Mouse (Mus musculus) thymus, adult 2 months (tissue): ENCODE measurements around the gene Myo3b. TPM values are rescaled to one million over a fixed set of nuclear protein-coding genes. Genes with fewer than 3 reads are reported as not detected.

Experiments used
- DNase-seq: peaks from one replicate; pipeline ENCODE4 v3.0.0; 2021
- H3K27ac ChIP-seq: fragments of 200-500 bp; 2 replicates; pipeline ENCODE4 v1.5.1; 2012; ENCODE audit warnings: low read length, control low read depth; ENCODE audit not compliant: control insufficient read depth, insufficient read depth
- H3K27me3 ChIP-seq: fragments of 200-500 bp; 2 replicates; pipeline ENCODE4 v1.6.1; 2012; ENCODE audit warnings: mild to moderate bottlenecking, low read length, moderate library complexity, mixed read lengths; ENCODE audit not compliant: control insufficient read depth, insufficient read depth
- H3K36me3 ChIP-seq: fragments of 200-500 bp; 2 replicates; pipeline ENCODE4 v1.6.1; 2012; ENCODE audit warnings: mild to moderate bottlenecking, low read length, moderate library complexity; ENCODE audit not compliant: control insufficient read depth, insufficient read depth
- H3K4me1 ChIP-seq: fragments of 200-500 bp; replicated peaks from 2 replicates; pipeline ENCODE4 v1.6.1; 2012; ENCODE audit warnings: low read length; ENCODE audit not compliant: control insufficient read depth, insufficient read depth
- H3K4me3 ChIP-seq: fragments of 200-500 bp; 2 replicates; pipeline ENCODE4 v1.5.1; 2012; ENCODE audit warnings: mild to moderate bottlenecking, low read length, control low read depth, moderate library complexity; ENCODE audit not compliant: control insufficient read depth, insufficient read depth
- CTCF ChIP-seq: fragments of 200-500 bp; IDR thresholded peaks from 2 replicates; pipeline ENCODE4 v1.5.1; 2012; ENCODE audit warnings: mild to moderate bottlenecking, control low read depth, low read length, moderate library complexity, borderline replicate concordance; ENCODE audit not compliant: control insufficient read depth, poor library complexity, insufficient read depth; ENCODE audit errors: extremely low read depth
- POLR2A ChIP-seq: fragments of 200-500 bp; IDR thresholded peaks from 2 replicates; pipeline ENCODE4 v1.6.1; 2012; ENCODE audit warnings: mild to moderate bottlenecking, low read length, control low read depth, moderate library complexity; ENCODE audit not compliant: control insufficient read depth, poor library complexity, insufficient read depth; ENCODE audit errors: extremely low read depth
- WGBS: fragments of 180-500 bp; shearing (Covaris S2); methylation state at CpG from one replicate; pipeline ENCODE4 v1.1.7; 2018; 5-methylcytosine and 5-hydroxymethylcytosine counted together
- polyA plus RNA-seq: library from polyadenylated mRNA; depleted of rRNA; stranded (reverse); fragments of >200 nt; gene quantifications from 2 replicates; pipeline ENCODE4 v1.2.3, GENCODE M21; 2012

Myo3b gene
- polyA plus RNA-seq, 1 experiment: 0.94 TPM

DNA sequence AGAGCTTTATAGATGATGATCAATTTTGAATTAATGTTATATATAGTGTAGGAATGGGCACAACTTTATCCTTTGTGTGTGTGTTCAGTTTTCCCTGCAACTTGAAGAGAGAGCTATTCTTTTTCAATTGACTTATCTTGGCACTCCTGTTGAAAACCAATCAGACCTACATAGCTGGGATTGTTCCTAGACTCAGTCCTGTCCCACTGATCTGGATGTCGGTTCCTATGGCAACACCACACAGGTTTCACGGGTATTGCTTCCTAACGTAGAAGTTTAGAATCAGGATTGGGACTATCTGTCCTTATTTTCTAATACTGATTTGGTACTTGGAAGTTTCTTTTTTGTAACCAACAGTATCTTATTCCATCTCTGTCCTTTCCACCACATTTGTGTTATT is 127.3 kb downstream of the Myo3b start:
- DNase-seq: no peak
- Histone ChIP-seq H3K4me1 (no peaks in the 10 kb centered on the region), H3K27me3 (no peaks in the 10 kb centered on the region), H3K27ac (no peak overlapping the region), H3K36me3 (no peaks in the 10 kb centered on the region), H3K4me3 (no peak overlapping the region)
- WGBS: 96% methylated on average over 3 of the region's 3 CpGs
- no peak for TF ChIP-seq POLR2A

- H3K27me3 ChIP-seq: no peaks in the 10 kb centered on the region
- TF ChIP-seq CTCF (no peak), POLR2A (no peak)
- H3K27ac ChIP-seq: no peak overlapping the region
- 73% methylated on average over 17 of the region's 17 CpGs for WGBS
- no peak for DNase-seq
- H3K36me3 ChIP-seq: no peaks in the 10 kb centered on the region
- no peaks in the 10 kb centered on the region for H3K4me1 ChIP-seq
- H3K4me3 ChIP-seq: no peak overlapping the region
Observed at GRCm38 (mm10) chr2:70167944-70168935, 129.3 kb downstream of the Myo3b start.

DNA sequence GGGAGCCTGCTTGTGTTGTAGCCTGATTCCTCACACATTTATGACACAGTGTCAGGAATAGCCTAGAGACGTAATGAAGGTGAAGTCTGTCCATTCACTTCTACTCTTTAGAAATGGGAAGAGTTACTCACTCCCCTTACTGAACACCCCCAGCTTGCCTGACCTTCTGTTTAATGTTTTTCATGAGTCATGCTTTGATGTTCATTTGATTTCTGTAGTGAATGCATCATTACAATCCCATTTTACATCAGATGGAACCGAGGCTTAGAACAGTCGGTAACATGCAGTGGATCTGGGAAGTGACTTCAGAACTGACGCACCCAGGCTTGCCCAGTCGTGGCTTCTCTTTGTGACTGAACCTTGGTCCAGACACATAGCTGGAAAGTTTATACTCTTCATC is 131.5 kb downstream of the Myo3b start:
- WGBS: 88% methylated on average over 5 of the region's 5 CpGs
- no peak overlapping the region for H3K4me3 ChIP-seq
- TF ChIP-seq POLR2A: no peak
- TF ChIP-seq CTCF: no peak

GRCm38 (mm10) chr2:70176823-70177708 is 138.1 kb downstream of the Myo3b start:
- 86% methylated on average over 6 of the region's 6 CpGs for WGBS
- no peaks in the 10 kb centered on the region for H3K36me3 ChIP-seq

More for the DNA sequence above, 131.5 kb downstream of the Myo3b start:
- H3K36me3 ChIP-seq: no peaks in the 10 kb centered on the region
- no peaks in the 10 kb centered on the region for H3K4me1 ChIP-seq
- no peak for DNase-seq
- no peak overlapping the region for H3K27ac ChIP-seq
- no peaks in the 10 kb centered on the region for H3K27me3 ChIP-seq

GRCm38 (mm10) chr2:70177709-70178030 is 138.7 kb downstream of the Myo3b start:
- Histone ChIP-seq H3K36me3 (no peaks in the 10 kb centered on the region), H3K27ac (no peak overlapping the region), H3K27me3 (no peaks in the 10 kb centered on the region), H3K4me3 (no peak overlapping the region), H3K4me1 (no peaks in the 10 kb centered on the region)
- TF ChIP-seq CTCF (no peak), POLR2A (no peak)
- DNase-seq: no peak
- 91% methylated on average over 5 of the region's 5 CpGs for WGBS

More at GRCm38 (mm10) chr2:70176823-70177708, 138.1 kb downstream of the Myo3b start:
- H3K27me3 ChIP-seq: no peaks in the 10 kb centered on the region
- DNase-seq: no peak
- no peak overlapping the region for H3K4me3 ChIP-seq
- H3K27ac ChIP-seq: no peak overlapping the region
- H3K4me1 ChIP-seq: no peaks in the 10 kb centered on the region
- TF ChIP-seq CTCF (no peak), POLR2A (no peak)

DNA sequence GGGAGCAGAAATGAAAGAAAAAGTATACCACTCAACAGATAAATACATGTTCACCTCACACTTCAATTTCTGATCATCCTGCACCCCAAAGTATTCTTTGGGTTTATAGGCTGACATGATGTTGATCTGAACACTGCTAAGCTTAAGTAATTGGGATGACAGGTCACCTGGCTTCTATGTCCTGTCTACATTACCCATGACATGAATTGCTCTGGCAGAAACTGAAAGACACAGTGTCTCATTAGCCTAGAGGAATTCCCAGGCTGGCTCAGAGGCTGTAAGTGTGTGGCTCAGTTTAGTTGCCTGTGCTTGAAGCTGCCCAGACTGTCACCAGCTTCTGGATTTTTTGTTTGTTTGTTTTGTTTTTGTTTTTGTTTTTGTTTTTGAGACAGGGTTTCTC is 139.3 kb downstream of the Myo3b start:
- DNase-seq: no peak
- no peak overlapping the region for H3K27ac ChIP-seq
- H3K36me3 ChIP-seq: no peaks in the 10 kb centered on the region
- no peaks in the 10 kb centered on the region for H3K27me3 ChIP-seq
- no peaks in the 10 kb centered on the region for H3K4me1 ChIP-seq
- TF ChIP-seq CTCF (no peak), POLR2A (no peak)
- no peak overlapping the region for H3K4me3 ChIP-seq
